Comparison of ENCODE assay signal across 17 mouse cellular contexts in the genomic region with DNA sequence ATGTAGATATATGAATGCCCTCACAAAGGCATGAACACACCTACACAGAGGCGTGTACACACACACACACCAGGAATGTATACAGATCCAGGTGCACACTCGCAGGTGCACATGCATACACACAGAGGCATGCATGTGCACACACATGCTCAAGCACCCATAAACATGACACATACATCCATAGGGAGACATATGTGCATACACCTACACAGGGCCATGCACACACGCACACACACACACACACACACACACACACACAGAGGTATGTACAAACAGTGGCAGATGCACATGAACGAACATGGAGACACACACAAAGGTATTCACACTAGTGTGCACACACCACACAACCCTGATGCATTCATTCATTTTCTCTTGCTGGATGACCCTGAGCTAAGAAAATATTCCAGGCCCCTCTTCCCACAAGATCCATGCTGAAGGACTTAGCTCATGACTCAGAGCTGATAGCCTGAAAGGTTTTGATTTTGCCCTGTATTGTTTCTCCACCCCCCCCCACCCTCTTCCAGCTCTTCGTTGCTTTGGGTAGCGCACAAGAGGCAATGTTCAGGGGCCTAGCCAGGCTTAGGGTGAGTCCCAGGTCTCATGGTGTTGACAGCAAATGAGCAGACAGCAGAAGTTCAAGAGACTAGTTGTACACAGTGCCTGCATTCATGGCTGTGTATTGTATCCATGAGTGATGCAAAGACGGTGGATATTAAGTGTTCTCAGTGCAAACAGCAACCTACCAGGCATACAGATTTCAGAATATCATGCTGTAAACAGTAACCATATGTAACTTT.
DNase-seq lines count a peak whose midpoint lies in the region; ATAC-seq lines count a peak whose summit lies in the region.
"Had no signal": no experiment of that assay in that cellular context is flagged by ENCODE, and none has a peak within 500 bp of the region (broad histone marks: within the 10 kb centered on the region; RNA-seq: fewer than 3 reads in every experiment).

No protein-coding gene starts in this region.

- no peak overlapping the region for H3K9ac ChIP-seq in heart, embryonic 12.5 days
- H3K9ac ChIP-seq in kidney, embryonic 14.5 days (ENCODE audit: low read depth, low read length): no peak overlapping the region
- no peak overlapping the region for H3K9ac ChIP-seq in forebrain, embryonic 13.5 days
- no peak overlapping the region for H3K9ac ChIP-seq in hindbrain, embryonic 15.5 days

- peaks cover 39% of the 10 kb centered on the region for H3K36me3 ChIP-seq in heart, embryonic 12.5 days
- H3K36me3 ChIP-seq in kidney, embryonic 14.5 days (ENCODE audit: control insufficient read depth, insufficient read depth, low read length): peaks cover 24% of the 10 kb centered on the region; the same call in 1 of the 2 replicates
- H3K36me3 ChIP-seq in forebrain, embryonic 13.5 days (ENCODE audit: poor library complexity, severe bottlenecking): peaks cover 28% of the 10 kb centered on the region
- no peaks in the 10 kb centered on the region for H3K36me3 ChIP-seq in hindbrain, embryonic 15.5 days

- H3K27me3 ChIP-seq in heart, embryonic 12.5 days (replicated peaks): no peaks in the 10 kb centered on the region
- H3K27me3 ChIP-seq in kidney, embryonic 14.5 days (ENCODE audit: control insufficient read depth, insufficient read depth, low read length): no peaks in the 10 kb centered on the region
- H3K27me3 ChIP-seq in forebrain, embryonic 13.5 days: no peaks in the 10 kb centered on the region
- no peaks in the 10 kb centered on the region for H3K27me3 ChIP-seq in hindbrain, embryonic 15.5 days

- no peaks in the 10 kb centered on the region for H3K9me3 ChIP-seq in heart, embryonic 12.5 days (replicated peaks)
- no peaks in the 10 kb centered on the region for H3K9me3 ChIP-seq in kidney, embryonic 14.5 days (ENCODE audit: control insufficient read depth, low read length)
- no peaks in the 10 kb centered on the region for H3K9me3 ChIP-seq in forebrain, embryonic 13.5 days (replicated peaks)
- H3K9me3 ChIP-seq in hindbrain, embryonic 15.5 days: no peaks in the 10 kb centered on the region

- peaks cover 36% of the 10 kb centered on the region for H3K4me1 ChIP-seq in heart, embryonic 12.5 days (replicated peaks)
- H3K4me1 ChIP-seq in kidney, embryonic 14.5 days (ENCODE audit: control insufficient read depth, insufficient read depth, low read length): peaks cover 3% of the 10 kb centered on the region; the same call in 1 of the 2 replicates
- peaks cover 24% of the 10 kb centered on the region for H3K4me1 ChIP-seq in forebrain, embryonic 13.5 days
- no peaks in the 10 kb centered on the region for H3K4me1 ChIP-seq in hindbrain, embryonic 15.5 days (replicated peaks)

- no peak overlapping the region for H3K4me3 ChIP-seq in heart, embryonic 12.5 days
- H3K4me3 ChIP-seq in kidney, embryonic 14.5 days (ENCODE audit: low read length): no peak overlapping the region
- no peak overlapping the region for H3K4me3 ChIP-seq in forebrain, embryonic 13.5 days
- no peak overlapping the region for H3K4me3 ChIP-seq in hindbrain, embryonic 15.5 days

- 62% methylated on average over 7 of the region's 7 CpGs for WGBS in heart, embryonic 12.5 days
- WGBS in kidney, embryonic 14.5 days: 91% methylated on average over 7 of the region's 7 CpGs
- 86% methylated on average over 7 of the region's 7 CpGs for WGBS in forebrain, embryonic 13.5 days
- WGBS in hindbrain, embryonic 15.5 days: 82% methylated on average over 7 of the region's 7 CpGs

- H3K4me2 ChIP-seq in heart, embryonic 12.5 days: no peak overlapping the region
- no peak overlapping the region for H3K4me2 ChIP-seq in kidney, embryonic 14.5 days (replicated peaks; ENCODE audit: low read depth, low read length)
- H3K4me2 ChIP-seq in forebrain, embryonic 13.5 days: no peak overlapping the region
- H3K4me2 ChIP-seq in hindbrain, embryonic 15.5 days: no peak overlapping the region

- ATAC-seq in heart, embryonic 12.5 days (ENCODE audit: insufficient number of reproducible peaks, low FRiP score): peak; percentile 39; the same call in 1 of the 2 replicates
- 0 out of 2 replicates have a peak, but pooled peaks have one; percentile 36 for ATAC-seq in kidney, embryonic 14.5 days (ENCODE audit: low FRiP score, low TSS enrichment)
- ATAC-seq in forebrain, embryonic 13.5 days: 0 out of 2 replicates have a peak, but pooled peaks have one; percentile 17
- peak; percentile 27; the same call in 1 of the 2 replicates for ATAC-seq in hindbrain, embryonic 15.5 days (ENCODE audit: low FRiP score, low read depth)
- no peak for ATAC-seq in granulocyte monocyte progenitor cell, adult 5-6 weeks (replicated peaks; ENCODE audit: poor library complexity, severe bottlenecking)

- H3K27ac ChIP-seq in heart, embryonic 12.5 days (ENCODE audit: poor library complexity, severe bottlenecking): peak overlapping the region; percentile 67
- no peak overlapping the region for H3K27ac ChIP-seq in kidney, embryonic 14.5 days (ENCODE audit: low read depth, low read length)
- 0 out of 2 replicates have a peak overlapping the region, but pooled peaks have one; percentile 10 for H3K27ac ChIP-seq in forebrain, embryonic 13.5 days
- peak overlapping the region; percentile 39; the same call in 1 of the 2 replicates for H3K27ac ChIP-seq in hindbrain, embryonic 15.5 days (replicated peaks)

- intact Hi-C loops in gastrocnemius, postnatal 14 days (cut with DNase I; ENCODE audit: low total_unique reads): no loop called here

- DNase-seq in heart, adult 9 months (ENCODE audit: low spot score in 2 of 2): no peak
- DNase-seq in kidney, postnatal 25 days: no peak
- DNase-seq in gastrocnemius, postnatal 14 days: no peak
- DNase-seq: adrenal gland, adult 8-10 months; B cell, adult 2 months; cerebellum, postnatal 10 days; gastrocnemius, postnatal 25 days; kidney, adult 11 months; kidney, postnatal 36 days; layer of hippocampus, adult 9-11 months; lung, postnatal 10 days; spleen, adult 18-20 months had no signal
